Mouse (Mus musculus): ENCODE measurements around the gene Slc26a11. TPM values are rescaled to one million over a fixed set of nuclear protein-coding genes. Genes with fewer than 3 reads are reported as not detected.

The Slc26a11 gene
- polyA plus RNA-seq, 1 experiment = 9.2 TPM

- Histone ChIP-seq H3K4me3 (ENCODE audit: low read depth, low read length) (no peak overlapping the region), H3K27ac (ENCODE audit: insufficient read depth, low read length) (no peak overlapping the region), H3K9ac (ENCODE audit: low read depth, poor library complexity, severe bottlenecking) (no peak overlapping the region), H3K9me3 (replicated peaks; ENCODE audit: control insufficient read depth, insufficient read depth, low read length, poor library complexity, severe bottlenecking) (no peaks in the 10 kb centered on the region), H3K36me3 (ENCODE audit: control insufficient read depth, insufficient read depth, low read length, poor library complexity, severe bottlenecking) (no peaks in the 10 kb centered on the region), H3K27me3 (ENCODE audit: control insufficient read depth, insufficient read depth, low read length, poor library complexity, severe bottlenecking) (no peaks in the 10 kb centered on the region), H3K4me1 (ENCODE audit: control insufficient read depth, insufficient read depth, low read length) (no peaks in the 10 kb centered on the region)
- TF ChIP-seq POLR2A (IDR thresholded peaks at IDR 0.05; ENCODE audit: insufficient read depth, low read length) (no peak), EP300 (IDR thresholded peaks at IDR 0.05; ENCODE audit: insufficient read depth, low read depth, low read length) (no peak), CTCF (IDR thresholded peaks at IDR 0.05; ENCODE audit: low read depth, low read length) (no peak)
Observed at GRCm38 (mm10) chr11:119352113-119352512, 3.2 kb upstream of the Slc26a11 start.

GRCm38 (mm10) chr11:119353946-119354345, 1.4 kb upstream of the Slc26a11 start:
- H3K9me3 ChIP-seq (replicated peaks; ENCODE audit: control insufficient read depth, insufficient read depth, low read length, poor library complexity, severe bottlenecking) = no peaks in the 10 kb centered on the region
- TF ChIP-seq CTCF (IDR thresholded peaks at IDR 0.05; ENCODE audit: low read depth, low read length) (no peak), EP300 (IDR thresholded peaks at IDR 0.05; ENCODE audit: insufficient read depth, low read depth, low read length) (no peak), POLR2A (IDR thresholded peaks at IDR 0.05; ENCODE audit: insufficient read depth, low read length) (no peak)
- no peaks in the 10 kb centered on the region for H3K4me1 ChIP-seq (ENCODE audit: control insufficient read depth, insufficient read depth, low read length)
- H3K4me3 ChIP-seq (ENCODE audit: low read depth, low read length) = no peak overlapping the region
- H3K27me3 ChIP-seq (ENCODE audit: control insufficient read depth, insufficient read depth, low read length, poor library complexity, severe bottlenecking) = no peaks in the 10 kb centered on the region
- H3K9ac ChIP-seq (ENCODE audit: low read depth, poor library complexity, severe bottlenecking) = no peak overlapping the region
- H3K27ac ChIP-seq (ENCODE audit: insufficient read depth, low read length) = no peak overlapping the region
- H3K36me3 ChIP-seq (ENCODE audit: control insufficient read depth, insufficient read depth, low read length, poor library complexity, severe bottlenecking) = no peaks in the 10 kb centered on the region

- H3K27ac ChIP-seq (ENCODE audit: insufficient read depth, low read length) = no peak overlapping the region
Observed at GRCm38 (mm10) chr11:119354798-119355442, 437 bp upstream of the Slc26a11 start.

GRCm38 (mm10) chr11:119359089-119359488, 3.7 kb downstream of the Slc26a11 start:
- Histone ChIP-seq H3K27me3 (ENCODE audit: control insufficient read depth, insufficient read depth, low read length, poor library complexity, severe bottlenecking) (no peaks in the 10 kb centered on the region), H3K9me3 (replicated peaks; ENCODE audit: control insufficient read depth, insufficient read depth, low read length, poor library complexity, severe bottlenecking) (no peaks in the 10 kb centered on the region), H3K36me3 (ENCODE audit: control insufficient read depth, insufficient read depth, low read length, poor library complexity, severe bottlenecking) (no peaks in the 10 kb centered on the region), H3K9ac (ENCODE audit: low read depth, poor library complexity, severe bottlenecking) (no peak overlapping the region), H3K4me3 (ENCODE audit: low read depth, low read length) (no peak overlapping the region), H3K27ac (ENCODE audit: insufficient read depth, low read length) (no peak overlapping the region), H3K4me1 (ENCODE audit: control insufficient read depth, insufficient read depth, low read length) (no peaks in the 10 kb centered on the region)
- TF ChIP-seq EP300 (IDR thresholded peaks at IDR 0.05; ENCODE audit: insufficient read depth, low read depth, low read length) (no peak), POLR2A (IDR thresholded peaks at IDR 0.05; ENCODE audit: insufficient read depth, low read length) (no peak), CTCF (IDR thresholded peaks at IDR 0.05; ENCODE audit: low read depth, low read length) (no peak)

More at GRCm38 (mm10) chr11:119354798-119355442, 437 bp upstream of the Slc26a11 start:
- Histone ChIP-seq H3K4me1 (ENCODE audit: control insufficient read depth, insufficient read depth, low read length) (no peaks in the 10 kb centered on the region), H3K4me3 (ENCODE audit: low read depth, low read length) (peak overlapping the region; percentile 77), H3K36me3 (ENCODE audit: control insufficient read depth, insufficient read depth, low read length, poor library complexity, severe bottlenecking) (no peaks in the 10 kb centered on the region), H3K27me3 (ENCODE audit: control insufficient read depth, insufficient read depth, low read length, poor library complexity, severe bottlenecking) (no peaks in the 10 kb centered on the region), H3K9ac (ENCODE audit: low read depth, poor library complexity, severe bottlenecking) (peak overlapping the region; percentile 63), H3K9me3 (replicated peaks; ENCODE audit: control insufficient read depth, insufficient read depth, low read length, poor library complexity, severe bottlenecking) (no peaks in the 10 kb centered on the region)
- TF ChIP-seq EP300 (IDR thresholded peaks at IDR 0.05; ENCODE audit: insufficient read depth, low read depth, low read length) (no peak), POLR2A (IDR thresholded peaks at IDR 0.05; ENCODE audit: insufficient read depth, low read length) (no peak), CTCF (IDR thresholded peaks at IDR 0.05; ENCODE audit: low read depth, low read length) (no peak)

- H3K27ac ChIP-seq (ENCODE audit: insufficient read depth, low read length) = no peak overlapping the region
- H3K36me3 ChIP-seq (ENCODE audit: control insufficient read depth, insufficient read depth, low read length, poor library complexity, severe bottlenecking) = no peaks in the 10 kb centered on the region
- no peak for TF ChIP-seq EP300 (IDR thresholded peaks at IDR 0.05; ENCODE audit: insufficient read depth, low read depth, low read length)
- H3K9me3 ChIP-seq (replicated peaks; ENCODE audit: control insufficient read depth, insufficient read depth, low read length, poor library complexity, severe bottlenecking) = no peaks in the 10 kb centered on the region
- H3K27me3 ChIP-seq (ENCODE audit: control insufficient read depth, insufficient read depth, low read length, poor library complexity, severe bottlenecking) = no peaks in the 10 kb centered on the region
- H3K4me1 ChIP-seq (ENCODE audit: control insufficient read depth, insufficient read depth, low read length) = no peaks in the 10 kb centered on the region
- no peak overlapping the region for H3K9ac ChIP-seq (ENCODE audit: low read depth, poor library complexity, severe bottlenecking)
- H3K4me3 ChIP-seq (ENCODE audit: low read depth, low read length) = peak overlapping the region; percentile 31
Observed at GRCm38 (mm10) chr11:119362769-119363533, 7.6 kb downstream of the Slc26a11 start.

GRCm38 (mm10) chr11:119363534-119364145, 8.3 kb downstream of the Slc26a11 start:
- Histone ChIP-seq H3K9ac (ENCODE audit: low read depth, poor library complexity, severe bottlenecking) (no peak overlapping the region), H3K9me3 (replicated peaks; ENCODE audit: control insufficient read depth, insufficient read depth, low read length, poor library complexity, severe bottlenecking) (no peaks in the 10 kb centered on the region), H3K4me1 (ENCODE audit: control insufficient read depth, insufficient read depth, low read length) (no peaks in the 10 kb centered on the region), H3K36me3 (ENCODE audit: control insufficient read depth, insufficient read depth, low read length, poor library complexity, severe bottlenecking) (no peaks in the 10 kb centered on the region), H3K27ac (ENCODE audit: insufficient read depth, low read length) (no peak overlapping the region), H3K4me3 (ENCODE audit: low read depth, low read length) (peak overlapping the region; percentile 31), H3K27me3 (ENCODE audit: control insufficient read depth, insufficient read depth, low read length, poor library complexity, severe bottlenecking) (no peaks in the 10 kb centered on the region)
- TF ChIP-seq POLR2A (IDR thresholded peaks at IDR 0.05; ENCODE audit: insufficient read depth, low read length) (no peak), EP300 (IDR thresholded peaks at IDR 0.05; ENCODE audit: insufficient read depth, low read depth, low read length) (0 out of 2 replicates have a peak, but pooled peaks have one; percentile 25), CTCF (IDR thresholded peaks at IDR 0.05; ENCODE audit: low read depth, low read length) (peak; percentile 92)

Measured in ES-Bruce4 (cell line).